Mouse (Mus musculus): ENCODE results near the gene Gm20708. TPM values are rescaled to one million over a fixed set of nuclear protein-coding genes. Genes with fewer than 3 reads are reported as not detected.

Gene Gm20708
- polyA plus RNA-seq, 1 experiment from 2014 or later, result 0.29 TPM

DNA sequence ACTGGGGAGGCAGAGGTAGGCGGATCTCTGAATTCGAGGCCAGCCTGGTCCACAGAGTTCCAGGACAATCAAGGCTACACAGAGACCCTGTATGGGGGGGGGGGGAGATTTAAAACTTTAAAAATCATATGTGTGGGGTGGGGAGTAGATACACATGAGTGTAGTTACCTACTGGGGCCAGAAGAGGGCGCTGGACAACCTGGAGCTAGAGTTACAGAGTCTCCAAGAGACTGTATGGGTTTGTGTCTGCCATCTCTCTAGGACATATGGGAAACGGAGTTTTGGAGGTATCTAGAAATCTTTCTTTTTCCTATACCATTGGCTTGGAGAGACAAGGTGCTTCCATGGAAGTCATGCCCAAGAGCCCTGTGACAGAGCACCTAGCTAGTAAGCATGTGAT, 65.0 kb downstream of the Gm20708 start:
- Histone ChIP-seq H3K9me3 (ENCODE audit: control insufficient read depth, low read length) (no peaks in the 10 kb centered on the region), H3K9ac (ENCODE audit: low read depth, low read length) (no peak overlapping the region), H3K27me3 (replicated peaks; ENCODE audit: control insufficient read depth, insufficient read depth, low read length) (no peaks in the 10 kb centered on the region), H3K4me2 (ENCODE audit: low read depth, low read length) (no peak overlapping the region), H3K27ac (ENCODE audit: low read length) (no peak overlapping the region), H3K4me1 (ENCODE audit: control insufficient read depth, insufficient read depth, low read length) (peaks cover 29% of the 10 kb centered on the region), H3K36me3 (ENCODE audit: control insufficient read depth, insufficient read depth, low read length) (no peaks in the 10 kb centered on the region; the same call in 1 of the 2 replicates), H3K4me3 (ENCODE audit: low read length) (no peak overlapping the region)
- WGBS, result 63% methylated on average over 4 of the region's 4 CpGs
- ATAC-seq, result no peak

DNA sequence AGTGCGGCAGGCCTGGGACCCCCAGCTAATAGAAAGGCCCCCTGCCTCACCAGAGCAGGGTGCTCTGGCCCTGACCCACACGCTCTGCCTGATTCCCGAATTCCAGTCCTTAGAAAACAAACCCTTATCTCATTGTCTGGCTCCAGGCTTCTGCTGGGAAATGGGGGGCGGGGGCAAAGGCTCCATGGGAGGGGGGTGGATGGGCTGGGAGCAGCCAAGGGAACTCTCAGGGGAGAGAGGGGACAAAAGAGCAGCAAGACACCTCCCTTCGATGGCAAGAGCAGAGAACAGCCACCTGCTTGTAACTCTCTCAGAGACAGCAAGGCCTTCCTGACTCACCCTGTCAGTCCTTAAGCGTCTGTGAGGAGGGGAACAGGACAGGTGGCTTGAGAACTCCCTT, 66.2 kb downstream of the Gm20708 start:
- Histone ChIP-seq H3K4me1 (ENCODE audit: control insufficient read depth, insufficient read depth, low read length) (peaks cover 24% of the 10 kb centered on the region), H3K27me3 (replicated peaks; ENCODE audit: control insufficient read depth, insufficient read depth, low read length) (no peaks in the 10 kb centered on the region), H3K4me3 (ENCODE audit: low read length) (no peak overlapping the region), H3K27ac (ENCODE audit: low read length) (no peak overlapping the region), H3K4me2 (ENCODE audit: low read depth, low read length) (no peak overlapping the region), H3K36me3 (ENCODE audit: control insufficient read depth, insufficient read depth, low read length) (no peaks in the 10 kb centered on the region), H3K9me3 (ENCODE audit: control insufficient read depth, low read length) (no peaks in the 10 kb centered on the region), H3K9ac (ENCODE audit: low read depth, low read length) (no peak overlapping the region)
- 29% methylated on average over 6 of the region's 6 CpGs for WGBS
- no peak for ATAC-seq

DNA sequence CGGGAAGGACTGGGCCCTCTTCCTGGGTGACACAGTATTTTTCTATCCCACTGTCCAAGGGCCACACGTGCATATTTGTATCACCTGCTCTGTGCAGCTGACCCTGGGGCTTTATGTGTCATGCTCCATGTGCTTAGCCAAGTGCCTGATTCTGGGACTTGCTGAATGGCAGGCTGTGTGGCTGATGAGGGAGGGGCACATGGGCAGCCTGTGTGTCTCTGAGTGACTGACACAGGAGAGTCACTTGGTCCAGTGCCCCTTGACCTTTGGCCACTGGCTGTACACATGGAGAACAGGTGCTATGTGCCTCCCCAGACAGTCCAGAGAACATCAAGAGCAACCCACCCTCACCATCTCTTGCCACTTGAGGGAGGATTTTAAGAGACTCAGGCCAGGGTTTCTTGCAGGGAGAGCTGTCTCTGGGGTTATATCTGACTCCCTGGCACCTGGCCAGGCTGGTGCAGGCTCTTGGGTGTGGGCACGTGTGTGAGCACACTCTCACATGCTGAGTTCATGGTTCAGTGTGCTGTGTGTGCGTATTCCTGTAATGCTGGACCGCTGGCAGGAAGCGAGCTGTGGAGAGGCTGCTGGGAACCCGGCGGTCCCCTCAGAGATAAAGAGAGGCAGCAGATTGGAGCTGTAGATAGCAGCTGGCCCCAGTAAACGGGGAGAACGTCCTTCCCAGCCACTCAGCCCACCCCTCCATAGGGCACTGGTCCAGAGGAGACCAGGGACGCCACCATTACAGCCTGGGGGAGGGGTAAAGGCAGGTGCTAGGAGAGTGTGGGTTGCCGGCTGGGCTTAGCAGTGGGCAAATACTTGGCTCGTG, 68.7 kb downstream of the Gm20708 start:
- H3K27me3 ChIP-seq (replicated peaks; ENCODE audit: control insufficient read depth, insufficient read depth, low read length), result no peaks in the 10 kb centered on the region
- H3K9ac ChIP-seq (ENCODE audit: low read depth, low read length), result peak overlapping the region; percentile 65
- no peaks in the 10 kb centered on the region for H3K9me3 ChIP-seq (ENCODE audit: control insufficient read depth, low read length)
- H3K36me3 ChIP-seq (ENCODE audit: control insufficient read depth, insufficient read depth, low read length), result no peaks in the 10 kb centered on the region
- H3K27ac ChIP-seq (ENCODE audit: low read length), result peak overlapping the region; percentile 72
- 0 out of 2 replicates have a peak overlapping the region, but pooled peaks have one; percentile 12 for H3K4me3 ChIP-seq (ENCODE audit: low read length)
- peaks cover 36% of the 10 kb centered on the region for H3K4me1 ChIP-seq (ENCODE audit: control insufficient read depth, insufficient read depth, low read length)
- H3K4me2 ChIP-seq (ENCODE audit: low read depth, low read length), result peak overlapping the region; percentile 42
- 21% methylated on average over 13 of the region's 13 CpGs for WGBS
- peak; percentile 47 for ATAC-seq

DNA sequence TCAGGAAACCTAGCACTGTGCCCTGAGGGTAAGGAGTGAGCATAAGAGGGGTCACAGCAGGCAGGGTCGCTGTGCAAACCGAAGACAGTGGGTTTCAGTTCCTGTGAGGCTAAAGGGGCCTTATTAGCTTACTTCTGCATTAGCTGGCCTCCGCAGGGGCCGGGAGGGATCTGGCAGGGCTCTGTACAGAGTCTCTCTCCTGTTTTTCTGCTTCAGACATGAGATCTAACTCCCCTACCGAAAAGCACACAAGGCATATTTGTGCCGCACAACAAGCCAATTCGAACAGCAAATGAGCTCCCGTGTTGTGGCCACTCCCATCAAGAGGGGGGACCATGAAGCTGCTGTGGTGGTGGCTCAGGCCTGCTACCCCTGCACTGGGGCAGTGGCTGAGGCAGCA, 69.4 kb downstream of the Gm20708 start:
- peak overlapping the region; percentile 65 for H3K9ac ChIP-seq (ENCODE audit: low read depth, low read length)
- WGBS, result 31% methylated on average over 8 of the region's 8 CpGs
- H3K9me3 ChIP-seq (ENCODE audit: control insufficient read depth, low read length), result no peaks in the 10 kb centered on the region
- peak overlapping the region; percentile 42 for H3K4me2 ChIP-seq (ENCODE audit: low read depth, low read length)
- H3K36me3 ChIP-seq (ENCODE audit: control insufficient read depth, insufficient read depth, low read length), result no peaks in the 10 kb centered on the region
- H3K27me3 ChIP-seq (replicated peaks; ENCODE audit: control insufficient read depth, insufficient read depth, low read length), result no peaks in the 10 kb centered on the region
- ATAC-seq, result 0 out of 2 replicates have a peak, but pooled peaks have one; percentile 1
- peaks cover 36% of the 10 kb centered on the region for H3K4me1 ChIP-seq (ENCODE audit: control insufficient read depth, insufficient read depth, low read length)
- peak overlapping the region; percentile 72 for H3K27ac ChIP-seq (ENCODE audit: low read length)
- no peak overlapping the region for H3K4me3 ChIP-seq (ENCODE audit: low read length)

DNA sequence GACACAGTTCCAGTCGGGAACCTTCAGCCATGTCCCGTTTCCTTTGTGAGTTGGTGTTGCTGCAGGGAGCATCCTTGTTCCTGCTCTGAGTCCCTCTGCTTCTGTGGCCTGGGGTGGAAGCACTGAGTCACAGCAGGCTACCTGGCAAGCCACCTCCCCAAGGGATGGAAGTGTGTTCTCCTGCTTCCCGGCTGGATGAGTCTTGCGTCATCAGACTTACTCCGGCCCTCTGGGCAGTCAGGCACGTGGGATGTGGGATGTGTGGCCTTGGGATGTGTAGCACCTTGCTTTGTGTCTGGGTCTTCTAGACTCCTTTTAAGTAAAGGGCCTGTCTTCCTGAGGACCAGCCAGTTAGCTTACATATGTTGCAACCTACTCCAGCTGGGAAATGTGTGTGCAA, 70.2 kb downstream of the Gm20708 start:
- H3K9me3 ChIP-seq (ENCODE audit: control insufficient read depth, low read length), result no peaks in the 10 kb centered on the region
- H3K36me3 ChIP-seq (ENCODE audit: control insufficient read depth, insufficient read depth, low read length), result no peaks in the 10 kb centered on the region
- H3K4me1 ChIP-seq (ENCODE audit: control insufficient read depth, insufficient read depth, low read length), result peaks cover 36% of the 10 kb centered on the region
- H3K4me2 ChIP-seq (ENCODE audit: low read depth, low read length), result no peak overlapping the region
- 81% methylated on average over 6 of the region's 6 CpGs for WGBS
- no peak overlapping the region for H3K27ac ChIP-seq (ENCODE audit: low read length)
- H3K27me3 ChIP-seq (replicated peaks; ENCODE audit: control insufficient read depth, insufficient read depth, low read length), result no peaks in the 10 kb centered on the region
- H3K4me3 ChIP-seq (ENCODE audit: low read length), result no peak overlapping the region
- ATAC-seq, result no peak
- H3K9ac ChIP-seq (ENCODE audit: low read depth, low read length), result no peak overlapping the region

DNA sequence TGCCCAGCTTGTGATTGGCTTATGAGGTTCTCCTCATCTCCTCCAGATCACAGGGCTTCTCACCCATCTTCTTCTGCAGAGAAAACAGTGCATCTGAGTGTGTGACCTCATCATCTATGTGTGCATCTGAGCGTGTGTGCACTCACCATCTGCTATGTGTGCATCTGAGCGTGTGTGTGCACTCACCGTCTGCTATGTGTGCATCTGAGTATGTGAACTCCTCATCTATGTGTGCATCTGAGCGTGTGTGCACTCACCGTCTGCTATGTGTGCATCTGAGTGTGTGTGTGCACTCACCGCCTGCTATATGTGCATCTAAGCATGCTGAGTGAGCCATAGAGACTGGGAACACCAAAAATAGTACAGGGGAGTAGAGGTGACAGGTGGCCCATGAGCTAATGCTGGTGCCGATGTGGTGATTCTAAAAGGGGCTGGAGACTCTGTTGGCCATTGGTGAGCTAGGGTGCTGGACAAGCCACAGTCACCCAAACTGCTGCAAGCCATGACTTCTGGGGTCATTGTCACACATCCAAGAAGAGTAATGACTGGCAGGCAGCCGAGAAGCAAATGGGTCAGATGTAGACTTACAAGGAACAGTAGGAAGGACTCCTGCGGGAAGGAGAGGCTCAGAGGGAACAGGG, 71.0 kb downstream of the Gm20708 start:
- WGBS, result 91% methylated on average over 9 of the region's 9 CpGs
- peaks cover 36% of the 10 kb centered on the region for H3K4me1 ChIP-seq (ENCODE audit: control insufficient read depth, insufficient read depth, low read length)
- no peaks in the 10 kb centered on the region for H3K27me3 ChIP-seq (replicated peaks; ENCODE audit: control insufficient read depth, insufficient read depth, low read length)
- no peaks in the 10 kb centered on the region for H3K9me3 ChIP-seq (ENCODE audit: control insufficient read depth, low read length)
- H3K4me3 ChIP-seq (ENCODE audit: low read length), result no peak overlapping the region
- no peak overlapping the region for H3K9ac ChIP-seq (ENCODE audit: low read depth, low read length)
- no peaks in the 10 kb centered on the region for H3K36me3 ChIP-seq (ENCODE audit: control insufficient read depth, insufficient read depth, low read length)
- ATAC-seq, result no peak
- H3K27ac ChIP-seq (ENCODE audit: low read length), result no peak overlapping the region
- no peak overlapping the region for H3K4me2 ChIP-seq (ENCODE audit: low read depth, low read length)

DNA sequence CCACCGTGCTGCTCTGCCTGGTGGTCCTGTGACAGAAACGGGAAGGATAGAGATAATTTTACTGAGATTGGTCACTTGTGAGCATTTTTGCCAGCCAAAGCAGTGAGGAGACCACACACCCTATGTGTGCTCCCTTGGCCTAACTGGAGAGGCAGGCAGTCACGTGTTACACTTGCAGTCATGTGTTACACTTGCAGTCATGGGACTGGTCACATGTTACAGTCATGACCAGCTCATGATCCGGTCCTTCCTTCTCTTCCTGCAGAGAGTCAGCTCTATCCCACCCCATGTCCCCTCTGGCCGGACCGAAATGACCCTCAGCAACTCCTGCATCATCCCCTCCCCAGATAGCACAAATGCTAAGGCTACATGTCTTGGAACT, 71.5 kb downstream of the Gm20708 start:
- no peaks in the 10 kb centered on the region for H3K9me3 ChIP-seq (ENCODE audit: control insufficient read depth, low read length)
- peak overlapping the region; percentile 83 for H3K27ac ChIP-seq (ENCODE audit: low read length)
- H3K27me3 ChIP-seq (replicated peaks; ENCODE audit: control insufficient read depth, insufficient read depth, low read length), result no peaks in the 10 kb centered on the region
- no peak overlapping the region for H3K4me2 ChIP-seq (ENCODE audit: low read depth, low read length)
- 83% methylated on average over 6 of the region's 6 CpGs for whole genome bisulfite sequencing
- H3K36me3 ChIP-seq (ENCODE audit: control insufficient read depth, insufficient read depth, low read length), result no peaks in the 10 kb centered on the region
- no peak overlapping the region for H3K4me3 ChIP-seq (ENCODE audit: low read length)
- ATAC-seq, result no peak
- peak overlapping the region; percentile 56; the same call in 1 of the 2 replicates for H3K9ac ChIP-seq (ENCODE audit: low read depth, low read length)
- H3K4me1 ChIP-seq (ENCODE audit: control insufficient read depth, insufficient read depth, low read length), result peaks cover 36% of the 10 kb centered on the region

DNA sequence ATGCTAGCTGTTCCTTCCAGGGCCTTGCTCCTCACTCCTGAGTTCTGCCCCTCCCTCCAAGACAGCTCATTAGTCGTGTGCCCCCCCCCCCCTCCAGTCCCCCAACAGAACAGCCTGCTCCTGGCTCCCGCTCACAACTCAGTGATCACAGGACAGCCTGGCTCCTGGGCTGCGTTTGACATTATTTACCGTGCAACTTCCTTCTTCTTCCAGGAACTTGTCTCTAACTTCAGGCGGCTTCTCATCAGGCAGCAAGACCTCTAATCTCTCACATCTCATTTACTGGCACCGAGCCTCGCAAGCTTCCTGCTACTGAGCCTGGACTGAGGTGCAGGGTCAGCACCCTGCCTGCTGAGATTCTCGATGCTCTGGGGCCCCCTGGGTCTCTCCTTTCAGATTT, 72.3 kb downstream of the Gm20708 start:
- peak; percentile 53 for ATAC-seq
- 4% methylated on average over 8 of the region's 8 CpGs for WGBS
- Histone ChIP-seq H3K4me3 (ENCODE audit: low read length) (no peak overlapping the region), H3K27me3 (replicated peaks; ENCODE audit: control insufficient read depth, insufficient read depth, low read length) (no peaks in the 10 kb centered on the region), H3K4me1 (ENCODE audit: control insufficient read depth, insufficient read depth, low read length) (peaks cover 36% of the 10 kb centered on the region), H3K36me3 (ENCODE audit: control insufficient read depth, insufficient read depth, low read length) (no peaks in the 10 kb centered on the region), H3K4me2 (ENCODE audit: low read depth, low read length) (0 out of 2 replicates have a peak overlapping the region, but pooled peaks have one; percentile 7), H3K9me3 (ENCODE audit: control insufficient read depth, low read length) (no peaks in the 10 kb centered on the region), H3K9ac (ENCODE audit: low read depth, low read length) (peak overlapping the region; percentile 56), H3K27ac (ENCODE audit: low read length) (peak overlapping the region; percentile 83)

DNA sequence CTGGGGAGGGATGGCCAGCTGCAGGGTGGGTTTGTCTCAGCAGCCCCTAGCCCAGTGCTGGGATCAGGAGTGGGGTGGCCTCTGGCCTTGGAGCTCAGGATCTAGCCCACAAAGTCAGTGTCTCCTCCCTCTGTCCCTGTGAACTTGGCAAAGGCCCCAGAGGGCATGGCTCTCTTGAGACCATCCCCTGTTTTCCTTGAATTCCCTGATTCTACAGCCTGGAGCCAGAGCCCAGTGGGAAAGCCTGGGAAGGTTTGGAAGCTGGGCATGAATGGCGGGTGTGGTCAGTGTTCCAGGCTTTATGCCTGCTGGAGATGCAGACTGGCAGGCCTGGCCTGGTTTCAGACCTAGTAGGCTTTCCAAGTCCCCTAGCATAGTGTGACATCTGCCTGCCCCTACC, 72.7 kb downstream of the Gm20708 start:
- Histone ChIP-seq H3K4me3 (ENCODE audit: low read length) (no peak overlapping the region), H3K27me3 (replicated peaks; ENCODE audit: control insufficient read depth, insufficient read depth, low read length) (no peaks in the 10 kb centered on the region), H3K27ac (ENCODE audit: low read length) (peak overlapping the region; percentile 83), H3K9ac (ENCODE audit: low read depth, low read length) (peak overlapping the region; percentile 56), H3K36me3 (ENCODE audit: control insufficient read depth, insufficient read depth, low read length) (no peaks in the 10 kb centered on the region), H3K9me3 (ENCODE audit: control insufficient read depth, low read length) (no peaks in the 10 kb centered on the region), H3K4me2 (ENCODE audit: low read depth, low read length) (0 out of 2 replicates have a peak overlapping the region, but pooled peaks have one; percentile 7), H3K4me1 (ENCODE audit: control insufficient read depth, insufficient read depth, low read length) (peaks cover 36% of the 10 kb centered on the region)
- 81% methylated on average over 1 of the region's 1 CpGs for WGBS
- ATAC-seq, result peak; percentile 1; the same call in 1 of the 2 replicates

All from intestine, embryonic 16.5 days (tissue).